Mouse (Mus musculus) ES-E14 (cell line): ENCODE results near the gene Xylt1.

Experiments
- CHD2 ChIP-seq: IDR thresholded peaks from 2 replicates; pipeline ENCODE4 v1.6.1; 2014; ENCODE audit warnings: mild to moderate bottlenecking, low read depth, low read length, inconsistent platforms
- HCFC1 ChIP-seq: IDR thresholded peaks from 2 replicates; pipeline ENCODE4 v1.6.1; 2012; ENCODE audit warnings: low read length, inconsistent platforms, borderline replicate concordance; ENCODE audit not compliant: insufficient read depth
- ZC3H11A ChIP-seq: IDR thresholded peaks from 2 replicates; pipeline ENCODE4 v1.6.1; 2012; ENCODE audit warnings: low read depth, mild to moderate bottlenecking, inconsistent platforms, low read length, borderline replicate concordance
- ZNF384 ChIP-seq: IDR thresholded peaks from 2 replicates; pipeline ENCODE4 v1.6.1; 2012; ENCODE audit warnings: low read depth, low read length, inconsistent platforms

- TF ChIP-seq CHD2: no peak
- no peak for TF ChIP-seq ZNF384
- TF ChIP-seq HCFC1: no peak
- no peak for TF ChIP-seq ZC3H11A
Measured at GRCm38 (mm10) chr7:117472055-117472780, 91.4 kb downstream of the Xylt1 start.
